Mouse (Mus musculus) erythroblast, embryonic 14.5 days (primary cell): ENCODE results near the gene Bnipl.

Experiments used
- GATA1 ChIP-seq: IDR thresholded peaks from 2 replicates; pipeline ENCODE4 v1.6.1; 2012; ENCODE audit warnings: low read length, inconsistent platforms, mixed read lengths
- TAL1 ChIP-seq: IDR thresholded peaks from 3 replicates; pipeline ENCODE4 v1.6.1; 2012; ENCODE audit warnings: low read length, inconsistent platforms, mixed read lengths

DNA sequence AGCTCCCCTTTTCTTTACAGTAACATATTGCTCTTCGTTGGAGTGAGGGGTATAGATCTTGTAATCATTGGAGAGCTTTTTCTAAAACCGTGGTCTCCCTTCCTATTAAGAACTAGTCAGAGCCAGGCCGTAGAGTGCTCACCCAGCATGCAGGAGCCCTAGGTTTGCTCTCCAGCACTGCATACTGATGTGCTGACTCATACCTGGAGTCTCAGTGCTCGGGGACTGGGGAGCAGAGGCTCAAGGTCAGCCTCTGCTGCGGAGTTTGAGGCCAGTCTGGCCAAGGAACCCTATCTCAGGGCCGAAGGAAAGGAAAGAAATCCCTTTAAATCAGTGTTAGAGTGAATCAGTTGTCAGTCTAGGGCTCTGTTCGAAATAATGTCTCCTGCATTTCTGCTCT lies 18.2 kb downstream of the Bnipl start:
- no peak for TF ChIP-seq TAL1
- no peak for TF ChIP-seq GATA1
